Mouse (Mus musculus): ENCODE measurements around the gene Plekhh2.

GRCm38 (mm10) chr17:84636328-84636727, 124.6 kb downstream of the Plekhh2 start:
- TF ChIP-seq CTCF (IDR thresholded peaks at IDR 0.05; ENCODE audit: borderline replicate concordance, insufficient read depth, low read length) (no peak), POLR2A (IDR thresholded peaks at IDR 0.05; ENCODE audit: low read depth, low read length) (no peak)
